Mouse (Mus musculus) gastrocnemius, adult 2 months (tissue): ENCODE measurements at regions not wholly inside any gene's neighbourhood (a gene's known extent, or its start where the extent isn't known, plus 50 kb on each side); places are given as distances from the start of the nearest gene placed in this dataset.

Experiments
- DNase-seq: peaks from one replicate; pipeline ENCODE4 v3.0.0; 2022
- H3K27ac ChIP-seq: fragments of 200-600 bp; 2 replicates; pipeline ENCODE4 v1.8.1; 2022; ENCODE audit warnings: mild to moderate bottlenecking
- H3K4me3 ChIP-seq: fragments of 200-600 bp; 2 replicates; pipeline ENCODE4 v1.8.1; 2022; ENCODE audit warnings: mild to moderate bottlenecking, moderate library complexity
- CTCF ChIP-seq: fragments of 200-600 bp; IDR thresholded peaks from 2 replicates; pipeline ENCODE4 v1.8.1; 2022; ENCODE audit warnings: antibody characterized with exemption, mild to moderate bottlenecking, moderate library complexity
- intact Hi-C: fragments of 180-260 bp; cut with DNase I; formaldehyde crosslinking; loops from one replicate; pipeline ENCODE4 v1.15.1; 2025

DNA sequence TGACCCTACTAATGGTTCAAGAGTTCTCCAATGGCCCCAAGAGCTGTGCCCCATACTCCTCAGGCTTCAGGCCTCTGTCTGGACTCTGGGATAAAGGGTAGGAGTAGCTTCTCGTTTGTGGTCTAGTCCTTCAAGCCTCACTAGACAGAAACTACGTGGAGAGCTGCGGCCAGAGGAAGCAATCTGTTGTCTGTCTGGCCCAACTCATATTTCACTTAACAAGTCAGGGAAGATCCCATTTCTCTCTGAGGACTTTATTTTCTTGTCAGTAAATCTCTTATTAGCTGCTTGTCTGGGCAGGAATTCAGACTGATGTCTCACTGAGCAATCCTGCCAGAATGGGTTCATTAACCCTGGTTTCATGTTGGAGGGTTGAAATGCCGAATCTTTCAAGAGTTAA lies 364.0 kb downstream of the Adra2a start:
- Histone ChIP-seq H3K27ac (no peak overlapping the region), H3K4me3 (no peak overlapping the region)
- TF ChIP-seq CTCF, result no peak
- intact Hi-C loops, result no loop called here
- no peak for DNase-seq

DNA sequence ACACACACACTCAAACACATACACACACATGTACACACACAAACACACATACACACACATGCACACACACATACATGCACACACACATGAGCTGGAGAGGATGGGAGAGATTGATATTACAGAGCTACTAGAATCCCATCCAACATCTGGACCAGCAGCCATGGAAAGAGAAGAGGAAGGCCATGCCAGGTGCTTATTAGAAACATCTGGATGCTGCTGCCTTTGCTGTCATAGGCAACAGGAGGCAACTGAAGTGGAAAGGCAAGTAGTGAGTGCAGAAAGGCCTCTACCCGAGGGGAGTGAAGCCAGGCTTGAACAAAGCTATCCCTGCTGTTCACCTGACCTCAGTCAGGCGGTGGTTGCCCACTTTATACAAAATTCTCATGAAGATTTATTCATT lies 385.1 kb downstream of the Adra2a start:
- no peak for TF ChIP-seq CTCF
- intact Hi-C loops, result no loop called here
- H3K27ac ChIP-seq, result no peak overlapping the region

GRCm38 (mm10) chr19:54440713-54441112 lies 396.8 kb downstream of the Adra2a start:
- no peak for DNase-seq
- Histone ChIP-seq H3K4me3 (no peak overlapping the region), H3K27ac (no peak overlapping the region)
- intact Hi-C loops, result no loop called here
- no peak for TF ChIP-seq CTCF

More for the DNA sequence above, 385.1 kb downstream of the Adra2a start:
- no peak overlapping the region for H3K4me3 ChIP-seq
- no peak for DNase-seq

GRCm38 (mm10) chr19:54460426-54461170 lies 416.6 kb downstream of the Adra2a start:
- intact Hi-C loops, result no loop called here
- no peak for DNase-seq
- Histone ChIP-seq H3K4me3 (no peak overlapping the region), H3K27ac (no peak overlapping the region)
- TF ChIP-seq CTCF, result no peak

DNA sequence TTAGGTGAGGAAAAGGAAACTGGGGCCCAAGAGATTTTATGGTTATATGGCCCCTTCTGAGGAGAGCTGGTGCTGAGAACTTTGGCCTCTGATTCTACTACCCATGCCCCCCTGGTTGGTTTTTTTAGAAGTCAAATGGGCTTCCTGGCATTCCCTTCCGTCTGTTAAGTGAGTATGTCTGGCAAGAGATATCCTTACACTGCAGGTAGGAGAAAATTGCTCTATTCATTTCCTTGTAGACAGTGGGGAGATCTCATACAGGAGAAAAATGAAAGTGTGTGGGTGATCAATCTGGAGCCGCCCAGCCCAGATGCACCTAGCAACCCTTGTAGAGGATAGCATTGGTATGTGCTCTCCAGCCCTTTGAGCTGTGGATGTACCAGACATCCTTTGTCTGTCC lies 418.5 kb downstream of the Adra2a start:
- Histone ChIP-seq H3K4me3 (no peak overlapping the region), H3K27ac (no peak overlapping the region)
- DNase-seq, result no peak
- intact Hi-C loops, result no loop called here
- no peak for TF ChIP-seq CTCF

DNA sequence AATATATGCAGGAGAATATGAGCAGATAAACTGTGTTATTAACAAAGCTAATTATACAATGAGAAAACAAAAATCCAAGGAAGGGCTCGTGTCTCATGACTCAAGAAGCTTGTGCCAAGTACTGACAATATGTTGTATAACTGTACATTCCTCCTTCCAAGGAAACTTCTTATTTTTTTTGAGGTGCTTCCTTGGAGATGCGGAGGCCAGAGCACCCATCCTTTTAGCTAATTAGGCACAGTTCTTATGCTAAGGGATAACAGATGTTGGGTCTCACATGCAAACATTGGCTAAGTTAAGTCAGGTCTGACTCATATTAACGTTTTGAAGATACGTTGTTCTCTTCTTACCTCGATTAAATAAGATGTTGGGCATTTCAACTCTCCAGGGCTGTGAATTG lies 426.1 kb downstream of the Adra2a start:
- no peak overlapping the region for H3K4me3 ChIP-seq
- no peak overlapping the region for H3K27ac ChIP-seq
- no peak for DNase-seq
- no peak for TF ChIP-seq CTCF
- intact Hi-C loops, result no loop called here

GRCm38 (mm10) chr19:54498066-54498465 lies 454.1 kb downstream of the Adra2a start:
- H3K27ac ChIP-seq, result no peak overlapping the region
- no peak for DNase-seq
- intact Hi-C loops, result no loop called here
- no peak for TF ChIP-seq CTCF
- no peak overlapping the region for H3K4me3 ChIP-seq

DNA sequence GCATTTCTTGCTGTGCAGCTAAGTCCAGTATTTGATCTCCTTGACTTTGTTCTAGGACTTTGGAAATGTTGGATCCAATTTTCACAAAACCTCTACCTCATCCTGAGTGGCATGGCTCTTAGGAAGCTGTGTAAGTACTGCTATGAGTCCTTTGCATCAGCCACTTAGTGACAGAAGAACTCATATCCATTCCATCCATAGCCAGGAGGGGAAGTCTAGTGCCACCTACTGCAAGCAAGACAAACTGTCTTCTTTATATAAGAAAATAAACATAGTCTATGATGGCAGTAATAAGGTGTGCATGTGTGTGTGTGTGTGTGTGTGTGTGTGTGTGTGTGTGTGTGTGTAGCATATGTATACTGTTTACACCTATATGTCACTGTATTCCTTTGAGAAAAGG lies 489.9 kb downstream of the Adra2a start:
- Histone ChIP-seq H3K27ac (no peak overlapping the region), H3K4me3 (no peak overlapping the region)
- no peak for DNase-seq
- intact Hi-C loops, result no loop called here
- TF ChIP-seq CTCF, result peak; percentile 42

GRCm38 (mm10) chr19:54555351-54555750 lies 511.4 kb downstream of the Adra2a start:
- intact Hi-C loops, result no loop called here
- no peak overlapping the region for H3K4me3 ChIP-seq
- DNase-seq, result no peak
- H3K27ac ChIP-seq, result no peak overlapping the region
- TF ChIP-seq CTCF, result no peak

DNA sequence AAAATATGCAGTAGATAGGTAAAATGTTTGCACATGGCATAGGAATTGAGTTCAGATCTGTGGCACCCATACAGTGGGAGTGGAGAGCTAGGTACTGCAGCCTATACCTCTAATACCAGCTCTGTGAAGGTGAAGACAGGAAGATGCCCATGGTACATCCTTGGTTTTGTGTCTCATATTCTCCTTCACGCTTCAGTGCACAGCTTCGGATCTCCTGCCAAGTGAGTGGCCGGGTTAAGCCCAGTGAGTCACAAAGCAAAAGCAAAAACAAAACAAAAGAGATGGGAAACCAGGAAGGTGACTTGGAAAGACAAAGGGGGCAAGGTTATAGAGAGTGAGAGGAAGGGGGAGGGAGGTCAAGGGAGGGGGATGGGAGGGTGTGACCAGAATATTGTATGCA lies 514.0 kb downstream of the Adra2a start:
- no peak for DNase-seq
- no peak for TF ChIP-seq CTCF
- intact Hi-C loops, result no loop called here
- Histone ChIP-seq H3K27ac (no peak overlapping the region), H3K4me3 (no peak overlapping the region)

- DNase-seq, result no peak
- intact Hi-C loops, result no loop called here
- no peak for TF ChIP-seq CTCF
- no peak overlapping the region for H3K4me3 ChIP-seq
- no peak overlapping the region for H3K27ac ChIP-seq
These were observed 539.6 kb downstream of the Adra2a start for GRCm38 (mm10) chr19:54583574-54583973.

- no peak for TF ChIP-seq CTCF
- no peak overlapping the region for H3K4me3 ChIP-seq
- DNase-seq, result no peak
- H3K27ac ChIP-seq, result no peak overlapping the region
- intact Hi-C loops, result no loop called here
These were observed 540.8 kb downstream of the Adra2a start for GRCm38 (mm10) chr19:54584687-54585237.

DNA sequence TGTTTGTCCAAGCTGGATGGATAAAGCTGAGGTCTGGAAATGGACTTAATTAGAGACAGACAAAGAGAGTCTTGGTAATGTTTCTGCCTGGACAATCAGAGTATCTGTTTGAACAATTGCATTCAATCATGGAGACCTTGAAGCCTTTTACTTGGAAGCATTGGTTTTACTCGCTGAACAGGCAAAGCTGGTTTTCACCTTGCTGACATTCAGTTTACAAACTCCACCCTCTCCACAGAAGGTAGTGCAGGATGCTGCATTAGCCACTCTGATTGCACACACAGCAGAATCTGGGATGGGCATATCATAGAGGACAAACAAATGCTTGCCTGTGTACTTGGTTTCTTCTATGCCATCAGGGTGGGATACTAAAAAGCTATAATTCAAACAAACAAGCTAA lies 541.4 kb downstream of the Adra2a start:
- TF ChIP-seq CTCF, result no peak
- no peak overlapping the region for H3K4me3 ChIP-seq
- no peak for DNase-seq
- no peak overlapping the region for H3K27ac ChIP-seq
- intact Hi-C loops, result no loop called here

DNA sequence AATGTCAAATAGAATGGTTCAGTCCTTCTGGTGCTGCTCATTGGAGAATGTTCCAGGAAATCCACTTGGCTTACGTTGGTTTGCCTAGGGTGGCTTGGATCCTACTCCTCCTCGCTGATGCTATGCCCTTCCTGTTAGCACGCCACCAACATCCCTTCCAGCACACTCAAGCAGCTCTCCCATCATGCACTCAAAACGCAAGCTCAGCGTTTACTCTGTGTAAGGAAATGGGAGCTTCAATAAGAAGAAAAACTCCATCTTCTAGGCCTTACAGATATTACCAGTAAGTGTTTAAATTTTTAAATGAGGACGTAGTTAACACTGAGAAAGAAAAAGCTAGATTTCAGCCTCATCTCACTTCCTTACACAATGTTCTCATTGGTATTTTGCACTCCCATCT lies 523.7 kb downstream of the Gpam start:
- TF ChIP-seq CTCF, result no peak
- intact Hi-C loops, result no loop called here
- H3K27ac ChIP-seq, result no peak overlapping the region
- no peak for DNase-seq
- no peak overlapping the region for H3K4me3 ChIP-seq
